Mouse (Mus musculus): Measurements from ENCODE around the gene Cdcp2. TPM values are rescaled to one million over a fixed set of nuclear protein-coding genes. Genes with fewer than 3 reads are reported as not detected.
A peak's percentile ranks its signal among the peaks of the same experiment; 100 is the strongest.

Gene Cdcp2
- 0.11 TPM in 1 of 2 replicates, not detected in the other for polyA plus RNA-seq (2014; fragmentation: Nextera tagmentation; extraction: Ambion mirVana)

GRCm38 (mm10) chr4:107096841-107097373 lies at the start of gene Cdcp2:
TSS of gene Cdcp2 (plus strand) at chr4:107096891.
- Histone ChIP-seq H3K27me3 (replicated peaks; ENCODE audit: control insufficient read depth, insufficient read depth, low read length) (no peaks in the 10 kb centered on the region), H3K9ac (ENCODE audit: low read depth, low read length) (no peak within 1 kb of the TSS), H3K36me3 (ENCODE audit: control insufficient read depth, insufficient read depth, low read length) (no peaks in the 10 kb centered on the region), H3K4me3 (ENCODE audit: low read depth, low read length) (no peak within 1 kb of the TSS), H3K4me1 (ENCODE audit: control insufficient read depth, insufficient read depth, low read length) (peaks cover 2% of the 10 kb centered on the region; the same call in 1 of the 2 replicates), H3K9me3 (ENCODE audit: control insufficient read depth, low read length) (no peaks in the 10 kb centered on the region), H3K4me2 (ENCODE audit: low read depth, low read length) (no peak within 1 kb of the TSS), H3K27ac (replicated peaks; ENCODE audit: low read depth, low read length) (no peak within 1 kb of the TSS)
- DNase-seq (ENCODE audit: low spot score) (no peak), ATAC-seq (ENCODE audit: low read depth) (no peak; the same call in 1 of the 2 replicates)
- 51% methylated on average over 16 of the region's 16 CpGs for WGBS

DNA sequence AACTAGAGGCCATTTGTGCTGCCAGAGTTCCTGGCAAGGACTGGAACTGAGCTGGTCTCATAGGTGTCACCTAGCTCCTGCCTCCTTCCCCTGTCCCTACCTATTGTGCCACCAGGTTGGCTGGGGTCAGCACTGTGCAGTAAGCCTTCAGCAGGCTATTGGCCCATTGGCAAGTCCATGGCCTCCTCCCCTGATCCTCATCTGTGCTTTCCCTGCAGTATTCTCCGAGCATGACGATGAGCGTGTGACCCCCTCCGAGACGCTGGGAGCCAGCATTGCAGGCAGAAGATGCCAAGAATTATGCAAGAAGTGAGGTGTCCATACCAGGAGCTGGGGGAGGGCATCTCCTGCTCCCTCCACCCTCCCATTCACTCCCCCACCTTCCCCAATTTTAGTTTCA lies 48.9 kb upstream of the Cdcp2 start:
- Histone ChIP-seq H3K4me2 (ENCODE audit: low read depth, low read length) (no peak overlapping the region), H3K27ac (replicated peaks; ENCODE audit: low read depth, low read length) (no peak overlapping the region), H3K4me1 (ENCODE audit: control insufficient read depth, insufficient read depth, low read length) (no peaks in the 10 kb centered on the region), H3K9ac (ENCODE audit: low read depth, low read length) (no peak overlapping the region), H3K4me3 (ENCODE audit: low read depth, low read length) (no peak overlapping the region), H3K36me3 (ENCODE audit: control insufficient read depth, insufficient read depth, low read length) (peaks cover 67% of the 10 kb centered on the region), H3K27me3 (replicated peaks; ENCODE audit: control insufficient read depth, insufficient read depth, low read length) (no peaks in the 10 kb centered on the region), H3K9me3 (ENCODE audit: control insufficient read depth, low read length) (no peaks in the 10 kb centered on the region)
- DNase-seq (ENCODE audit: low spot score) = no peak
- no peak for ATAC-seq (ENCODE audit: low read depth)
- 92% methylated on average over 5 of the region's 5 CpGs for WGBS

DNA sequence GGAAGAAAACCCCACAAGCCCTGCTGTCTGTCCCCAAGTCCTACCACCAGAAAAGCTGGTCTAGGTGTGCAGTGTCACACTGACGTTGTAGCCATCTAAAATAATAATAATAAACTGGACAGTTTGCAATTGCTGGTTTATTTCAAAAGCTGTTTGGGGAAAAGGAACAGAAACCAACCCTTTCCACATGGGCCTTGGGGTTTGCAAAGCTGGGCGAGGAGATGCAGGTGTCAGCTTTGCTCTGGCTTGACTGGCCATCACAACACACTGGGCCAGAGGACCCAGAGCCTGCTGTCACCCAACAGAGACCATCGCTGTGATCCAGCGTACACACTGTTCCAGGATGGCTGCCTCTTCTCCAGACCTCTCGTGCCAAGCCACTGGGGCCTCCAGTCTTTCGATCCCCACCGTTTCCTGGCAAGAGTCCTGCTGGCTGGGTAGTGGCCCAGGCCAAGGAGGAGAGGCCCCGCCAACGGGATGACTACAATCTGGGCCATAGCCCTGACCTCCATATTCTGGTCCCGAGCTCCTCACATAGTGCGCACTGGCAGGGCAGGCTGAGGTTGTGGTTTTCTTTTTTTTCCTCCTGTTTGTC lies 48.0 kb upstream of the Cdcp2 start:
- WGBS = 86% methylated on average over 11 of the region's 11 CpGs
- no peaks in the 10 kb centered on the region for H3K9me3 ChIP-seq (ENCODE audit: control insufficient read depth, low read length)
- no peak for DNase-seq (ENCODE audit: low spot score)
- no peaks in the 10 kb centered on the region for H3K4me1 ChIP-seq (ENCODE audit: control insufficient read depth, insufficient read depth, low read length)
- H3K27ac ChIP-seq (replicated peaks; ENCODE audit: low read depth, low read length) = no peak overlapping the region
- no peaks in the 10 kb centered on the region for H3K27me3 ChIP-seq (replicated peaks; ENCODE audit: control insufficient read depth, insufficient read depth, low read length)
- no peak overlapping the region for H3K4me3 ChIP-seq (ENCODE audit: low read depth, low read length)
- no peak overlapping the region for H3K9ac ChIP-seq (ENCODE audit: low read depth, low read length)
- peaks cover 61% of the 10 kb centered on the region for H3K36me3 ChIP-seq (ENCODE audit: control insufficient read depth, insufficient read depth, low read length)
- ATAC-seq (ENCODE audit: low read depth) = no peak
- H3K4me2 ChIP-seq (ENCODE audit: low read depth, low read length) = no peak overlapping the region

- Histone ChIP-seq H3K4me3 (ENCODE audit: low read depth, low read length) (no peak overlapping the region), H3K9me3 (ENCODE audit: control insufficient read depth, low read length) (no peaks in the 10 kb centered on the region), H3K4me2 (ENCODE audit: low read depth, low read length) (no peak overlapping the region), H3K4me1 (ENCODE audit: control insufficient read depth, insufficient read depth, low read length) (no peaks in the 10 kb centered on the region), H3K27ac (replicated peaks; ENCODE audit: low read depth, low read length) (no peak overlapping the region), H3K9ac (ENCODE audit: low read depth, low read length) (no peak overlapping the region), H3K27me3 (replicated peaks; ENCODE audit: control insufficient read depth, insufficient read depth, low read length) (no peaks in the 10 kb centered on the region), H3K36me3 (ENCODE audit: control insufficient read depth, insufficient read depth, low read length) (peaks cover 45% of the 10 kb centered on the region)
- no peak for DNase-seq (ENCODE audit: low spot score)
- ATAC-seq (ENCODE audit: low read depth) = no peak
- 57% methylated on average over 3 of the region's 4 CpGs for WGBS
Observed at GRCm38 (mm10) chr4:107051889-107052288, 44.8 kb upstream of the Cdcp2 start.

DNA sequence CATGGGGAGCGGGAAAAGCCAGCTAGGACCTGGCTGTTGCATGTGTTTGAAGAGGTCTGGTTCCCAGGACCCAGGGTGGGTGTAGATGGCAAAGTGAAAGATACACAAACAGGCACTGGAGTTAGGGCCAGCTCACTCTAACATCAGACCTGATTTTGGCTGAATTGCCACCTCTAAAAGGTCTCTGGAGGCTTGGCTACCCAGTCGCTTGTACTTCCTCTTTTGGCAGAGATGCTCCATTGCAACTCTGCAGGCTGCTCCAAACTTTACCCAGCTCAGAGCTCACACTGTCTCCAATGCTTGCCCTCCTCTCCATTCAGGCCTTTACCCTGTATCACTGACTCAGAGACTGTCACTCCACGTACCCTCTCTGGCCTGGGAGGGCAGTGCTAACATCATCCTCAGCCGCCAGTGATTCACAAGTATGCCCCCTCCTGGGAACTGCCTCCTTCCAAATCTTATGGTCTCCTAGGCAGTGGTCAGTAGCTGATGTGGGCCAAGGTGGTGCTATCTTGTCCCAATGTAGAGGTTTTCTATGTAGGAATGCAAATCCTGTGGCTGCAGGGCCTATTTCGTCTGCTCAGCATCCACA lies 43.6 kb upstream of the Cdcp2 start:
- H3K27ac ChIP-seq (replicated peaks; ENCODE audit: low read depth, low read length) = no peak overlapping the region
- ATAC-seq (ENCODE audit: low read depth) (no peak; the same call in 1 of the 2 replicates), DNase-seq (ENCODE audit: low spot score) (no peak)
- H3K9me3 ChIP-seq (ENCODE audit: control insufficient read depth, low read length) = no peaks in the 10 kb centered on the region
- H3K4me1 ChIP-seq (ENCODE audit: control insufficient read depth, insufficient read depth, low read length) = no peaks in the 10 kb centered on the region
- no peak overlapping the region for H3K4me2 ChIP-seq (ENCODE audit: low read depth, low read length)
- H3K36me3 ChIP-seq (ENCODE audit: control insufficient read depth, insufficient read depth, low read length) = peaks cover 45% of the 10 kb centered on the region
- no peaks in the 10 kb centered on the region for H3K27me3 ChIP-seq (replicated peaks; ENCODE audit: control insufficient read depth, insufficient read depth, low read length)
- H3K9ac ChIP-seq (ENCODE audit: low read depth, low read length) = no peak overlapping the region
- 51% methylated on average over 5 of the region's 5 CpGs for WGBS
- H3K4me3 ChIP-seq (ENCODE audit: low read depth, low read length) = no peak overlapping the region

DNA sequence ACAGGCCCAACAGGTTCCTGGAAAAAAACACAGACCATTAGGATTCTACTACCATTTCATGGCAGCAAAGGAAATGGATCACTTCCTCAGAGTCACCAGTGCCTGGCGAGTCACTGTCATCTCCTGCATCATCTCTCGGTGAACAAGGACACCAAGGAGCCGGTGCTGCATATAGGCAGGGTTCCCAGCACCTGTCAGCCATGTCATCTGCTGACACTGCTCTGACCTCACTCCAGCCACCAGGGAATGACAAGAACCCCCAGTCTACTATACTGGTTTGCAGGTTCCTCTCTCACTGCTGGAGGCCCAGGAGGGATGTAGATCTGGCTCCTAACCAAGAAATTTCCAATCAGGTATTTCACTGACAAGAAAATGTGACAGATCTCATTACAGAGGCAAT lies 40.6 kb upstream of the Cdcp2 start:
- peak overlapping the region; percentile 21; the same call in 1 of the 2 replicates for H3K27ac ChIP-seq (replicated peaks; ENCODE audit: low read depth, low read length)
- DNase-seq (ENCODE audit: low spot score) = no peak

DNA sequence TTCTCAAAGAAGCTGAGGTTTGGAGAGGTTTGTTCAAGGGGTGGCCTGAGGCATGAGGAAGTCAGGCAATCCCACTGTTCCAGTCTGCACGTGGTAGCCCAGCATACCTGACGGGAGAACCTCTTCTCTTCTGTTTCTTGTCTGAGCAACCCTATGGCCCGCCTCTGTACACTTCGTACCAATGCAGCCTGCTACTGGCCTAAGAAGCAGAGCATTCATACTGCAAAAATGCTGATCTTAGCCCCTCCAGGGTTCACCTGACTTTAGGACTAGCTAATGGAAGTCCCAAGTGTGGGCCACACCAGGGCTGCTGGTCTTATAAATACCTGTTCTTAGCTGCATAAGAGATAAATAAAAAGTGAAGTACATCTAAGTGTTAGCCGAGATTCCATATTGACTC lies 38.3 kb upstream of the Cdcp2 start:
- no peak overlapping the region for H3K27ac ChIP-seq (replicated peaks; ENCODE audit: low read depth, low read length)
- no peak for DNase-seq (ENCODE audit: low spot score)
- no peak for ATAC-seq (ENCODE audit: low read depth)
- no peak overlapping the region for H3K9ac ChIP-seq (ENCODE audit: low read depth, low read length)
- WGBS = 92% methylated on average over 5 of the region's 5 CpGs
- H3K9me3 ChIP-seq (ENCODE audit: control insufficient read depth, low read length) = no peaks in the 10 kb centered on the region
- no peaks in the 10 kb centered on the region for H3K4me1 ChIP-seq (ENCODE audit: control insufficient read depth, insufficient read depth, low read length)
- H3K4me3 ChIP-seq (ENCODE audit: low read depth, low read length) = no peak overlapping the region
- H3K36me3 ChIP-seq (ENCODE audit: control insufficient read depth, insufficient read depth, low read length) = peaks cover 79% of the 10 kb centered on the region
- no peak overlapping the region for H3K4me2 ChIP-seq (ENCODE audit: low read depth, low read length)
- H3K27me3 ChIP-seq (replicated peaks; ENCODE audit: control insufficient read depth, insufficient read depth, low read length) = no peaks in the 10 kb centered on the region

More for the DNA sequence above, 40.6 kb upstream of the Cdcp2 start:
- no peaks in the 10 kb centered on the region for H3K27me3 ChIP-seq (replicated peaks; ENCODE audit: control insufficient read depth, insufficient read depth, low read length)
- no peaks in the 10 kb centered on the region for H3K9me3 ChIP-seq (ENCODE audit: control insufficient read depth, low read length)
- no peaks in the 10 kb centered on the region for H3K4me1 ChIP-seq (ENCODE audit: control insufficient read depth, insufficient read depth, low read length)
- H3K4me3 ChIP-seq (ENCODE audit: low read depth, low read length) = no peak overlapping the region
- ATAC-seq (ENCODE audit: low read depth) = no peak
- H3K9ac ChIP-seq (ENCODE audit: low read depth, low read length) = no peak overlapping the region
- H3K36me3 ChIP-seq (ENCODE audit: control insufficient read depth, insufficient read depth, low read length) = peaks cover 56% of the 10 kb centered on the region
- no peak overlapping the region for H3K4me2 ChIP-seq (ENCODE audit: low read depth, low read length)
- WGBS = 77% methylated on average over 3 of the region's 3 CpGs

DNA sequence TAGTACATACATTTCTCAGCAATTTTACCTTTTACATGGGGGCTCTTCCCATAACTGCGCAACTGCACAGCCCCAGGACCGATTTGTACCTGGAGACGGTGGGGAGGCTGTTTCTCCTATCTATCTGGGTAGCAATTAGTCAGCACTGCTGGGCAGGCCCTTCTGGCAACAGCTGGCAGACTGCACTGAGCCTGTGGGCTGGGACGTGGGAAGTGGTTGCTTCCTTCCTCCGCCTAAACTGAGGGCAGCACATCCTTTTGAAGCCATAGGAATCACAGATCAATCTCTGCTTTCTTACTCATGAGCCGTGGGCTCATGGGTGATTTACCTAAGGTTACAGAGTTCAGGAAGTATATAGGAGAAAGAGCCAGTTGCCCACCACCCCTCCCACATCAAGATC lies 37.9 kb upstream of the Cdcp2 start:
- no peak overlapping the region for H3K9ac ChIP-seq (ENCODE audit: low read depth, low read length)
- WGBS = 81% methylated on average over 6 of the region's 6 CpGs

GRCm38 (mm10) chr4:107061560-107061959 lies 35.1 kb upstream of the Cdcp2 start:
- Histone ChIP-seq H3K27ac (replicated peaks; ENCODE audit: low read depth, low read length) (no peak overlapping the region), H3K4me3 (ENCODE audit: low read depth, low read length) (no peak overlapping the region), H3K4me1 (ENCODE audit: control insufficient read depth, insufficient read depth, low read length) (0 out of 2 replicates have a peak, but pooled peaks cover 6% of the 10 kb centered on the region), H3K9me3 (ENCODE audit: control insufficient read depth, low read length) (no peaks in the 10 kb centered on the region), H3K27me3 (replicated peaks; ENCODE audit: control insufficient read depth, insufficient read depth, low read length) (no peaks in the 10 kb centered on the region), H3K4me2 (ENCODE audit: low read depth, low read length) (no peak overlapping the region), H3K9ac (ENCODE audit: low read depth, low read length) (no peak overlapping the region), H3K36me3 (ENCODE audit: control insufficient read depth, insufficient read depth, low read length) (peaks cover 78% of the 10 kb centered on the region)
- no peak for DNase-seq (ENCODE audit: low spot score)
- 86% methylated on average over 4 of the region's 4 CpGs for WGBS
- no peak for ATAC-seq (ENCODE audit: low read depth)

More for the DNA sequence above, 37.9 kb upstream of the Cdcp2 start:
- Histone ChIP-seq H3K4me2 (ENCODE audit: low read depth, low read length) (no peak overlapping the region), H3K4me3 (ENCODE audit: low read depth, low read length) (no peak overlapping the region), H3K36me3 (ENCODE audit: control insufficient read depth, insufficient read depth, low read length) (peaks cover 83% of the 10 kb centered on the region), H3K4me1 (ENCODE audit: control insufficient read depth, insufficient read depth, low read length) (no peaks in the 10 kb centered on the region), H3K27me3 (replicated peaks; ENCODE audit: control insufficient read depth, insufficient read depth, low read length) (no peaks in the 10 kb centered on the region), H3K9me3 (ENCODE audit: control insufficient read depth, low read length) (no peaks in the 10 kb centered on the region), H3K27ac (replicated peaks; ENCODE audit: low read depth, low read length) (no peak overlapping the region)
- ATAC-seq (ENCODE audit: low read depth) = no peak
- no peak for DNase-seq (ENCODE audit: low spot score)
